Mouse (Mus musculus): ENCODE data around the gene Kcnmb4. TPM values are rescaled to one million over a fixed set of nuclear protein-coding genes. Genes with fewer than 3 reads are reported as not detected.

The Kcnmb4 gene
- total RNA-seq, 2 experiments from 2014 or later = 1.4 TPM; not detected in 1

Other genes with a start within 250 kb of the Kcnmb4 start
- not detected in 2 replicates for gene Ptprb, start 198.4 kb downstream of the Kcnmb4 start, total RNA-seq (2015; ENCODE audit: low replicate concordance)
- gene Ptprb, start 198.4 kb downstream of the Kcnmb4 start, total RNA-seq (2017; ENCODE audit: low replicate concordance) = not detected in 2 replicates
- 31.9 and 34.3 TPM in 2 replicates for gene Cnot2, start 107.6 kb upstream of the Kcnmb4 start, total RNA-seq (2015; ENCODE audit: low replicate concordance)
- 47.1 and 60.4 TPM in 2 replicates for gene Cnot2, start 107.6 kb upstream of the Kcnmb4 start, total RNA-seq (2017; ENCODE audit: low replicate concordance)

Data from erythroblast, adult 5-6 weeks (primary cell).